Mouse (Mus musculus) urinary bladder, postnatal 36 days (tissue): ENCODE measurements around the gene Zkscan16.

Experiments
- DNase-seq, 2 experiments: peaks; one replicate each; pipeline ENCODE4 v3.0.0; 2022; ENCODE audit warnings: low spot score in 2 of 2, mixed read lengths in 1 of 2

The Zkscan16 gene

DNA sequence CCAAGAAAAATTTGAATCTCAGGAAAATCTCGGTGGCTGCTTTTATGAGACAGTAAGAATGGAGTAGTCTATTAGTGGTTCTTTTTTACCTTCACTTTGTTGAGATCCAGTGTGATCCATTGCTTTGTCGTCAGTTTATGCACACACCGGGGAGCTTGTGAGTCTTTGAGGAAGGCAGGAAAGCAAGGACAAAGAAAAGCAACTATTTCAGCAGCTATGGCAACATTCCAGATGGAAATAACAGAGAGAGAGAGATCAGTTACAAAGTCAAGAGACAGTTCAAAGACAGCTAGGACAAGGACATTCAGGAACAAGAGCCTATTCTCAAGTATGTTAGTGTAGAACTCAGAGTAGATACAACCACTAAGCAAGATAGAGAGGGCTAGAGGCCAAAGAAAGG lies 7.6 kb upstream of the Zkscan16 start:
- no peak for DNase-seq

DNA sequence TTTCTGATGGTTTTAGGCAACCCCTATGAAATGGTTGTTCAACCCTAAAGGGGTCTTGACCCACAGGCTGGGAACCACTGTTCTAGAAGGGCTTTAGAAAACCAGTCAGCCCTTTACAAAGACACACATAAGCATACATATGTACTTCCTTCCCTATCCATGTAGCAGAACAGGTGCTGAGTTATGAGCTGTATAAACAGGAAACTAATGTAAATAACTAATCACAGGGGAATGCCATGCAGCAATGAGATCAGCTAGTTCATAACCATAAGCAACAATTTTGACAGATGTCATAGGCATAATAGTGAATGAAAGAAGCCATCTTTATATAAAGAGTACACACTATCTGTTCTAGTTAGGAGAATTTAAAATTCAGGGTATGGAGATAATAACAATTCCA lies 1.8 kb upstream of the Zkscan16 start:
- no peak for DNase-seq

DNA sequence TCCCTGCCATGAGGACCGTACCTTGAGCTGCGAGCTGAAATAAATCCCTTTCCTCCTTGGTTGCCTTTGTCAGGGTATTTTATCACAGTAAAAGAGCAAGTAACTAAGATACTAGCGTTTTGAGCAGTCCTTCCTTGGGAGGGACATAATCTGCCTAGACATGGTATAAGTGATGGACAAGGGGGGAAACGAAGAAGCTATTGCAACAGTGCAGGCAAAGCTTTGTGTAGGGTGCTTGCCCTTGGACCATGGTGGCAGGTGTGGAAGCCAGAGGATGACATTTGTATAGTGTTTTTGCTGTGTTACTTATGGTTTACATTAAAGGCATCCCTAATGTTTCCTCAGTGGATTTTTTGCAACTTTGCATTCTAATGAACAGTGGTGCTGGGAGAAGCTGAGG lies 486 bp upstream of the Zkscan16 start:
- DNase-seq: no peak

DNA sequence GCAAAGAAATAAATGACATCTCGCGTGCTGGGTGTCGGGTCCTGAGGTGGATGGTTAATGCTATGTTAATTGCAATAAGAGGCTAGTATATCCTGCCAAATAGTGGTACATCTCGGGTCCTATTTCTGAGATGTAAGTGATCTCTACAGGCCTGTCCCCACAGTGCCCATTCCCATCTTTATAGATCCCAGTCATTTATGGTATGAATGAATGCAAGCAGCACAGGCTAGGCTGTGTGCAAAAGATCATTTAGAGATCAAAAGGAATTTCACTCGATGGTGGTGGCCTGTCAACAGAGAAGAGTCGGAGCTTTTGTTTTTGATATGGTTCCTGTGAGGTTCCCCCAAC lies 752 bp downstream of the Zkscan16 start:
- DNase-seq: no peak

DNA sequence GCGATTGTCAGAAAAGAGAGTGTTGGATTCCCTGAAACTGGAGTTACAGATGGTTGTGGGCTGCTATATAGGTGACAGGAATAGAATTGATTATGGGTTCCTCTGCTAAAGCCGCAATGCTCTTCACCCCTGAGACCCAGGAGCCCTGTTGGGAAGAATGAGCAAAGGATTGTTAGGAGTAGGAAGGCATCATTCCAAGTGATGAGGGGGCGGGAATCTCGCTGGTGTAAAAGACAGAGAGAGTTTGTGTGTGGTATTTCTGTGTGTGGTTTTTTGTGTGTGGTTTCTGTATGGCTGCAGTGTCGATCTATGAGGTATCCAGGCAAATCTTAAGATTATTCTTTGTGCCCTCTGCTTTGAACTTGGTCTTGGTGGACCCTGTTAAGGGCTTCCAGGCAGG lies 1.3 kb downstream of the Zkscan16 start:
- DNase-seq: no peak

DNA sequence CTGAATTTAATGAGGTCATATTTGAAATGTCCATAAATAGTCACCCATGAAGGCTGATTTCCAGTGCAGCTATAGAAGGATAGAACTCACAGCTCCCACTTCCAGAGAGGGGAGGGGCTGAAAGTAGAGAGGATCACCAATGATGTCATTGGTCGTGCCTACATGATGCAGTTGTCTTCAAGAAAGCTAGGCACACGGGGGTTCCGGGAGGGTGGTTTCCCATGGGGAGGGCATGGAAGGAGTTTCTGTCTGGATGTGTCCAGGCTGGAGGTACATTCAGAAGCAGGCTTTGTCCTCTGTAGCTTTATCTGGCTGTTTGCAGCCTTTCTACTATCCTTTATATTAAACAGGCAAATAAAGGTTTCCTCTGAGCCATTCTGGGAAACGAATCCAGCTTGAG lies 5.0 kb downstream of the Zkscan16 start:
- DNase-seq: no peak

- no peak for DNase-seq
Observed at GRCm38 (mm10) chr4:58952630-58953029, 9.2 kb downstream of the Zkscan16 start.

GRCm38 (mm10) chr4:58961719-58962118 lies 18.3 kb downstream of the Zkscan16 start:
- DNase-seq: no peak

- no peak for DNase-seq
Observed at GRCm38 (mm10) chr4:58963271-58963670, 19.8 kb downstream of the Zkscan16 start.

DNA sequence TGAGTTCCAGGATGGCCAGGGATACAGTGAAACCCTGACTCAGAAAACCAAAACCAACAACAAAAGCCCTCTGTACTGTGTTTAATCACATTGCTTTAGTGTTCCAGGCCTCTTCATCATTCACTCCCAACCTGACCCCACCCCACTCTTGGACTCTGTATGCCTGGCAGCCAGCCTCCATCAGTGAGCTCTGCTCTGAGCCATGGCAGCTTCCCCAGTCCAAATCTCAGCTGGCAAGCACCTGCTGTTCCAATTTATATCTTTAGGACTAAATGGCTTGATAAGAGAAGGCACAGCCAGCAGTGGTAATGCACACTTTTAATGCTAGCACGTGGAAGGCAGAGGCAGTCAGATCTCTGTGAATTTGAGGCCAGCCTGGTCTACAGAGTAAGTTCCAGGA lies 21.7 kb downstream of the Zkscan16 start:
- DNase-seq: no peak

DNA sequence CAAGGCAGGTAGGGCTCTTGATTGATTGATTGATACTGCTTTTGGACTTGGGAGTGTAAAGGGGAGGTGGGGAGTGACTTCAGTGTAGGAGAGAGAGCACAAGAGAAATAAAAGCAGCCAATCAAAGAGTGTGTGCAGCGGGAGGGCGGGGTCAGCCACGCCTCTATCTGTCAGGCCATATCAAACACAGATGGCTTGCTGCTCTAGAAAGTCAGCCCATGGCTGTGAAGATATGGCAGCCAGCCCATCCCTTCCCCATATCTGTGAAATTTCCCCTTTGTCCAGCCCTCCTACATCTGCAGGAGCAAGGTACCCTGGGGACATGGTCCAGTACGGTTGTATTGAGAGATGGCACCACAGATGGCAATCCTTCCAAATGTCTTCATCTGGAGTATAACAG lies 27.2 kb downstream of the Zkscan16 start:
- no peak for DNase-seq

DNA sequence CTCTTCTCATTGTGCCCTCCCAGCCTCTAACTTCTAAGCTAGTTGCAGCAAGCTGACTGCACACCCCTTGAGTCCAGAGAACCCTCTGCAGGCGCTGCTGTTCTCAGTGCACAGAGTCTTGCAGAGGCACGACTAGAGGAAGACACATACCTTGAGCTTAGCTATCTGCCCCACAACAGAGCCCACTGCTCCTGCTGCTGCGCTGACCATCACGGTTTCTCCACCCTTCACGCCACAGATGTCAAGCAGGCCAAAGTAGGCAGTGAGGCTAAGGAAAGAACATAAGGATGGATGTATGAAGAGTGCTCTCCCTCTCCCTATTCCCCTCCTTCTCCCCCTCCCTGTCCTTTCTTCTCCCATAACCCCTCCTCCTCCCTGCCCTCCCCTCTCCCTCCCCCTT lies 32.3 kb downstream of the Zkscan16 start:
- DNase-seq: no peak

DNA sequence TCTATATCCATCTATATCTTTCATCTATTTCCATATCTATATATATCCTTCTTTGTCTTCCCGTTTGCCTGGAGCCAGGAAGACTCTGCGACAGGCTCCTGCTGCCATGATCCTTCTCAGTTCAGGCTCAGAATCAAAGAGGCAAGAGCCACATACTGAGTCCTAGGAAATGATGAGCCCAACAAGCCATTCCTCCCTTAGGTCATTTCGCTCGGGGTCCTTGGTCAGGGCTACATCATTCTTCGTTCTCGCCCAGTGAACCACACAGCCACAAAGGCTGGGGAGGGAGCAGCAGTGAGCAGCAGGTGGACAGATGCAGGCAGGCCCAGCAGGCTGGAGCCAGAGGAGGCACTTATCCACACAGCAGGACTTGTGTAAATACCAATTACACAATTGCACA lies 38.0 kb downstream of the Zkscan16 start:
- no peak for DNase-seq

GRCm38 (mm10) chr4:58982806-58983205 lies 39.4 kb downstream of the Zkscan16 start:
- no peak for DNase-seq

GRCm38 (mm10) chr4:58985157-58985648 lies 41.8 kb downstream of the Zkscan16 start:
- peak; percentile 79 to 81 for DNase-seq

GRCm38 (mm10) chr4:58986540-58987190 lies 43.2 kb downstream of the Zkscan16 start, which contains the start of gene Ptgr1:
Gene Ptgr1 (minus strand): TSS chr4:58987119.
- DNase-seq: peak; percentile 69 to 84

DNA sequence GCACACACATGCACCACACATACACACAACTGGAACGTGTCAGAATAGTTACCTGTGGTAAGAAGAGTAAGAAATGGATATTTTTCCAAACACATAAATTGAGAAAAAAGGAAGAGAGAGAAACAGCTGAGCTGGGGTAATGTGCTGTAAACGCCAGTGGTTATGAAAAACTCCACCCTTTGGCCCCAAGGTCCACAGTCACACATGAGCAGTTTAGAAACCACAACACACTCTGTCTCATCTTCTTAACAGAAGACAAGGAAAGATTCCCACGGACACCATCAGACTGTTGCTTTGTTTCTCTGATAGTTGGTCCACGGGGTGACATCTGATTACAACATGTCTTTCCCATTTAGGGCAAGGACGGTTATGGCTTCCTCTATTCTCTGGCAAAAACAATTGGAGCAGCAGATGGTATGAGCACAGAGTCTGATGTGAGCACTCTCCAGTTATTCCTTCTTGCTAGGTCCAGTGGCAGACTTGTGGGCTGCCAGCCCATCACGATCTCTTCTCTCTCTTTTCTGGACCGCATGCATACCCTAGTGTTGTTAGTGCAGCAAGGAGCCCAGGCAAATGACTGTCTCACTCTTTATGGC lies 46.0 kb downstream of the Zkscan16 start:
- no peak for DNase-seq

GRCm38 (mm10) chr4:58990609-58991434 lies 47.4 kb downstream of the Zkscan16 start:
- no peak for DNase-seq

- DNase-seq: no peak
Observed at GRCm38 (mm10) chr4:58992195-58992594, 48.8 kb downstream of the Zkscan16 start.

DNA sequence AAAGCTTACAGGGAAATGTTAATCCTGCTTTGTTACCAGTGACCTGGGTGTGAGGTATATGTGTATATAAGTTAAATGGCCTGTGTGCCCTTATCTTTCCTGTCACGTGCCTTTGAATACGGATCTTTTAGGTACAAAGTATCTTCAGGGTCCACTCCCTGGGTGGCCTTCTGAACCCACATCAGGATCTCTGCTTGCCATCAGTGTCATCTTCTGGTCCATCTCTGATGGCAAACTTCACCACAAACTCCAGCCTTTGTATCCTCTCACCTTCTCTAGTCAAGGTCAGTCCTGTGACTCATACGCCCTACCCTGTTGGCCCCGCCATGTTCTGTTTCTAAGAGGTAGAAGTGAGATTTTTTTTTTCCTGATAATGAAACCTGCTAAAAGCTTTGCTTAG lies 51.3 kb downstream of the Zkscan16 start, which contains the start of gene Dnajc25:
Gene Dnajc25 (plus strand): TSS at position 301 of the 400 bp plus-strand sequence.
- DNase-seq: no peak

DNA sequence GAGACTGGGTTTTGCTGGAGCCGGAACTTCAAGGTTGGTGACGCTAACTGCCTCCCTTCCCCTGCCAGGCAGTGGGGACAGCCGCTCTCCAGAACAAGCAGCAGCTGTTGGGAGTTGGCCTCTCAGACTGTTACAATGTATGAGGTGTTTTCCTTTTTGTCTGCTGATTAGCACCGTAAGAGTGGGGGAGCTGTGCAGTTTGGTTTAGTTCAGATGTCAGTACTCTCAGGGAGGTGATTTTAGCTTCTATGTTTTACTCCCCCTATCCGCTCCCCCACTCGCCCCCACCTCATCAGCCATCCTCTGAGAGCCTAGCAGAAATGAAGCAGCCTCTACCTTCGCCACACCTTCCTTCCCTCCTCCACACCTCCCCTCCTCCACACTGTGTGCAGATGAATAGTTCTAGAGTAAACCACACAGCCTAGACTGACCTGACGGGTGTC lies 51.8 kb downstream of the Zkscan16 start:
- DNase-seq: no peak

- no peak for DNase-seq
Observed at GRCm38 (mm10) chr4:58997081-58997480, 53.7 kb downstream of the Zkscan16 start.

DNA sequence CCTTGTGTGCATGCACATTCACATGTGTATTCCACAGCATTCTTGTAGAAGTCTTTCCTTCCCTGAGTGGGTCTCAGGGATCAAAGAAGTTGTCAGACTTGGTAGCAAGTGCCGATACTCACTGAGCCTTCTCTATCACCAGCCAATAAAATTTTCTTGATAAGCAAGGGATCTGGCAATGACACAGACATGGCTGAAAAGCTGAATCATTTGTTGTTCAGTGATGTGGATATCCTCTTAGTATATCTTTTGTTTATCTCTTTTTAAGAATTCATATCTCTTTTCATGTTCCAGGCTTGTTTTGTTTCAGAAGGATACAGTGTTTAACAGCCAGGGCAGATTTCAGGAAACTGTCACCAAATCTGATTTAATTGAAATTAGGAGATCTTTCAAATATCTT lies 55.3 kb downstream of the Zkscan16 start:
- no peak for DNase-seq
